Mouse (Mus musculus): Measurements from ENCODE around the gene Dld.

DNA sequence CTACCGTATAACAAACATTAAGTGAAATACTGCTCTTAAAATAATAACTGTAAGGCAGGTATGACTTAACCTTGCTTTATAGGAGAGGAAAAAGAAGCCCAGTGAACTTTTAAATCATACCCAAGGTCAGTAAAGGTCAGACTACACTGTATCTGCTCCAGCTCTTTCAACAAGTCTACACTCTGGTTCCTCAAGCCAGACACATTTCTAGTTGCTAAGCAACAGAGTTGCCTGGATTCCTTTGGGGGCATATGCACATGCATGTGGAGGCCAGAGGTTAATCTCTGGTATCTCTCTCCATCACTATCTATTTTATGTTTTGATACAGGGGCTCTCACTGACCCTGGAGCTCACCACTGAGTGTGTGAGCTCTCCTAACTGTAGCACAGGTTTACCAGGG, 17.9 kb upstream of the Dld start:
- no peak for TF ChIP-seq CTCF (IDR thresholded peaks at IDR 0.05; ENCODE audit: low read depth, low read length)
- TF ChIP-seq TAL1 (conservative IDR thresholded peaks at IDR 0.05; ENCODE audit: low read depth, low read length): no peak
- no peak for TF ChIP-seq GATA1 (IDR thresholded peaks at IDR 0.05; ENCODE audit: borderline replicate concordance, low read length)
